Mouse (Mus musculus): ENCODE results near the gene Marveld2.

DNA sequence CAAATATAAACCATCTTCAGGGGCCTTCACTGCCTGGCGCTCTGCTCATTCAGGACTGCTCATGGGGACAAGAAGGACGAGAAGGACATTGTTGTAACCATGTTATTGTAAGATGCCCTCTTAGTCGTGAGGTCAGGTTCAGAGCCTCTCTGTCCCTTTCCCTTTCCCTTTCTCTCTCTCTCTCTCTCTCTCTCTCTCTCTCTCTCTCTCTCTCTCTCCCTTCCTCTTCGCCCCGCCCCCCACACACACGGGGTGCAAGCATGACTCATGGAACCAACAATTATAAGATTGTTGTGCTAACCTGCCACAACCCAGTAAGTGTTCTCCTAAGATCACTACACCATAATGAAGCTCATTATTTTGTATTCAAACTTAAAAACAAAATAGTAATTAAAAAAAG is 34.6 kb downstream of the Marveld2 start:
- TF ChIP-seq CTCF (IDR thresholded peaks at IDR 0.05; ENCODE audit: low read depth), result no peak
- no peak for TF ChIP-seq EP300 (IDR thresholded peaks at IDR 0.05; ENCODE audit: low read depth)
